Mouse (Mus musculus) T-helper 17 cell (primary cell): Measurements from ENCODE around the gene Glt1d1.

Experiments used
- in situ Hi-C, 2 experiments: fragments of 300-600 bp; cut with MboI, MseI; formaldehyde crosslinking; loops; 1 replicate in 1 of 2; 2 replicates in 1 of 2; pipeline ENCODE4 v1.15.1; 2025; ENCODE audit warnings: high pct_unique_total_duplicates in 2 of 2

The Glt1d1 gene

GRCm38 (mm10) chr5:127756671-127757423 lies 124.8 kb downstream of the Glt1d1 start:
- in situ Hi-C loops, result no loop called here

- in situ Hi-C loops, result no loop called here
These were observed 126.5 kb downstream of the Glt1d1 start for GRCm38 (mm10) chr5:127758576-127758975.
